Mouse (Mus musculus) kidney, postnatal 0 days (tissue): ENCODE data around the gene Elovl5. TPM values are rescaled to one million over a fixed set of nuclear protein-coding genes. Genes with fewer than 3 reads are reported as not detected.

Experiments
- ATAC-seq: fragments of 200-750 bp; cut with Nextera tagmentation; replicated peaks from 2 replicates; pipeline ENCODE4 v1.8.0; 2017; ENCODE audit warnings: low read depth, moderate number of reproducible peaks, moderate TSS enrichment, moderate library complexity; ENCODE audit not compliant: low FRiP score
- DNase-seq: peaks from one replicate; pipeline ENCODE4 v3.0.0-alpha.2; 2016; ENCODE audit warnings: low spot score
- H3K27ac ChIP-seq: fragments of 300-500 bp; sonication (generic); 2 replicates; pipeline ENCODE4 v1.5.1; 2014; ENCODE audit warnings: mild to moderate bottlenecking
- H3K27me3 ChIP-seq: fragments of 300-500 bp; sonication (generic); 2 replicates; pipeline ENCODE4 v1.6.1; 2014; ENCODE audit warnings: low read length, mixed read lengths; ENCODE audit not compliant: insufficient read depth
- H3K36me3 ChIP-seq: fragments of 300-500 bp; sonication (generic); 2 replicates; pipeline ENCODE4 v1.6.1; 2014; ENCODE audit warnings: low read length, mixed read lengths; ENCODE audit not compliant: insufficient read depth
- H3K4me1 ChIP-seq: fragments of 300-500 bp; sonication (generic); replicated peaks from 2 replicates; pipeline ENCODE4 v1.6.1; 2014; ENCODE audit warnings: antibody characterized with exemption, low read length, mixed read lengths; ENCODE audit not compliant: insufficient read depth
- H3K4me2 ChIP-seq: fragments of 300-500 bp; sonication (generic); 2 replicates; pipeline ENCODE4 v1.6.1; 2014; ENCODE audit warnings: mild to moderate bottlenecking, low read length, moderate library complexity, mixed read lengths
- H3K4me3 ChIP-seq: fragments of 300-500 bp; sonication (generic); replicated peaks from 2 replicates; pipeline ENCODE4 v1.5.1; 2014; ENCODE audit warnings: low read depth, low read length
- H3K9ac ChIP-seq: fragments of 300-500 bp; sonication (generic); 2 replicates; pipeline ENCODE4 v1.6.1; 2014; ENCODE audit warnings: low read depth, low read length
- H3K9me3 ChIP-seq: fragments of 300-500 bp; sonication (generic); replicated peaks from 2 replicates; pipeline ENCODE4 v1.6.1; 2016; ENCODE audit warnings: low read length, inconsistent platforms, mixed read lengths
- CTCF ChIP-seq: IDR thresholded peaks from 2 replicates; pipeline ENCODE4 v1.5.1; 2016; ENCODE audit warnings: antibody characterized with exemption, low read depth, mild to moderate bottlenecking, moderate library complexity
- WGBS: fragments of 180-500 bp; shearing (Covaris S2); extraction: QIAGEN DNeasy Blood & Tissue Kit; methylation state at CpG from one replicate; pipeline ENCODE4 v1.1.7; 2014; 5-methylcytosine and 5-hydroxymethylcytosine counted together
- polyA plus RNA-seq: library from polyadenylated mRNA; unstranded; fragments of >200 nt; fragmentation: Nextera tagmentation; extraction: Ambion mirVana; gene quantifications from 2 replicates; pipeline ENCODE4 v1.2.1, GENCODE M21; 2015

The Elovl5 gene
- polyA plus RNA-seq, 1 experiment from 2014 or later = 60.5 TPM

GRCm38 (mm10) chr9:77926911-77927310, 9.7 kb downstream of the Elovl5 start:
- Histone ChIP-seq H3K27me3 (no peaks in the 10 kb centered on the region), H3K36me3 (no peaks in the 10 kb centered on the region), H3K4me1 (peaks cover 12% of the 10 kb centered on the region; the same call in 1 of the 2 replicates), H3K27ac (no peak overlapping the region), H3K4me2 (no peak overlapping the region), H3K9me3 (no peaks in the 10 kb centered on the region), H3K4me3 (no peak overlapping the region), H3K9ac (no peak overlapping the region)
- TF ChIP-seq CTCF = no peak
- ATAC-seq (no peak), DNase-seq (no peak)
- WGBS = 87% methylated on average over 5 of the region's 5 CpGs

GRCm38 (mm10) chr9:77927431-77927830, 10.3 kb downstream of the Elovl5 start:
- no peaks in the 10 kb centered on the region for H3K36me3 ChIP-seq
- H3K9me3 ChIP-seq = no peaks in the 10 kb centered on the region
- H3K27me3 ChIP-seq = no peaks in the 10 kb centered on the region
- H3K9ac ChIP-seq = no peak overlapping the region
- H3K4me3 ChIP-seq = no peak overlapping the region
- no peak for TF ChIP-seq CTCF
- ATAC-seq (no peak), DNase-seq (no peak)
- no peak overlapping the region for H3K27ac ChIP-seq
- H3K4me1 ChIP-seq = peaks cover 12% of the 10 kb centered on the region; the same call in 1 of the 2 replicates
- no peak overlapping the region for H3K4me2 ChIP-seq
- 58% methylated on average over 6 of the region's 6 CpGs for WGBS

GRCm38 (mm10) chr9:77928769-77929168, 11.6 kb downstream of the Elovl5 start:
- no peak for TF ChIP-seq CTCF
- DNase-seq = no peak
- Histone ChIP-seq H3K27ac (no peak overlapping the region), H3K27me3 (no peaks in the 10 kb centered on the region), H3K4me3 (no peak overlapping the region), H3K9me3 (no peaks in the 10 kb centered on the region), H3K36me3 (no peaks in the 10 kb centered on the region), H3K9ac (no peak overlapping the region), H3K4me2 (no peak overlapping the region), H3K4me1 (peaks cover 12% of the 10 kb centered on the region; the same call in 1 of the 2 replicates)
- no peak for ATAC-seq
- 84% methylated on average over 4 of the region's 4 CpGs for WGBS

GRCm38 (mm10) chr9:77929296-77929695, 12.1 kb downstream of the Elovl5 start:
- DNase-seq (no peak), ATAC-seq (no peak)
- peaks cover 8% of the 10 kb centered on the region; the same call in 1 of the 2 replicates for H3K4me1 ChIP-seq
- WGBS = 72% methylated on average over 5 of the region's 5 CpGs
- no peaks in the 10 kb centered on the region for H3K36me3 ChIP-seq
- H3K4me3 ChIP-seq = no peak overlapping the region
- no peak overlapping the region for H3K4me2 ChIP-seq
- no peaks in the 10 kb centered on the region for H3K9me3 ChIP-seq
- no peak overlapping the region for H3K9ac ChIP-seq
- TF ChIP-seq CTCF = no peak
- H3K27ac ChIP-seq = no peak overlapping the region
- H3K27me3 ChIP-seq = no peaks in the 10 kb centered on the region

GRCm38 (mm10) chr9:77930036-77930859, 13.1 kb downstream of the Elovl5 start:
- no peaks in the 10 kb centered on the region for H3K27me3 ChIP-seq
- H3K36me3 ChIP-seq = no peaks in the 10 kb centered on the region
- WGBS = 30% methylated on average over 10 of the region's 10 CpGs
- H3K4me2 ChIP-seq = no peak overlapping the region
- TF ChIP-seq CTCF = no peak
- H3K9me3 ChIP-seq = no peaks in the 10 kb centered on the region
- H3K27ac ChIP-seq = 0 out of 2 replicates have a peak overlapping the region, but pooled peaks have one; percentile 13
- H3K9ac ChIP-seq = no peak overlapping the region
- no peak overlapping the region for H3K4me3 ChIP-seq
- DNase-seq (peak; percentile 57), ATAC-seq (no peak)
- peaks cover 7% of the 10 kb centered on the region; the same call in 1 of the 2 replicates for H3K4me1 ChIP-seq

- no peak overlapping the region for H3K27ac ChIP-seq
- no peak overlapping the region for H3K4me3 ChIP-seq
- ATAC-seq (no peak), DNase-seq (no peak)
- H3K27me3 ChIP-seq = no peaks in the 10 kb centered on the region
- no peak overlapping the region for H3K4me2 ChIP-seq
- 39% methylated on average over 4 of the region's 4 CpGs for WGBS
- H3K9me3 ChIP-seq = no peaks in the 10 kb centered on the region
- H3K9ac ChIP-seq = no peak overlapping the region
- H3K4me1 ChIP-seq = peaks cover 7% of the 10 kb centered on the region; the same call in 1 of the 2 replicates
- TF ChIP-seq CTCF = no peak
- no peaks in the 10 kb centered on the region for H3K36me3 ChIP-seq
Measured at GRCm38 (mm10) chr9:77930860-77931184, 13.7 kb downstream of the Elovl5 start.
